Mouse (Mus musculus): Measurements from ENCODE around the gene Scg2.

GRCm38 (mm10) chr1:79469871-79470270 is 30.0 kb upstream of the Scg2 start:
- no peak for TF ChIP-seq MYOG (IDR thresholded peaks at IDR 0.05; ENCODE audit: control insufficient read depth in 1 of 3, insufficient read depth in 1 of 3, insufficient read length in 2 of 3, low read depth in 2 of 3)
- TF ChIP-seq USF1 (IDR thresholded peaks at IDR 0.05; ENCODE audit: low read depth), result no peak
- TF ChIP-seq POLR2AphosphoS2 (IDR thresholded peaks at IDR 0.05; ENCODE audit: insufficient read length, low read depth), result no peak
- no peak for TF ChIP-seq MYOD1 (IDR thresholded peaks at IDR 0.05; ENCODE audit: control insufficient read depth in 1 of 3, insufficient read length in 2 of 3, low read depth in 2 of 3)
- TF ChIP-seq POLR2A (IDR thresholded peaks at IDR 0.05; ENCODE audit: insufficient read length, low read depth), result no peak
- TF ChIP-seq E2F4 (IDR thresholded peaks at IDR 0.05; ENCODE audit: insufficient read depth), result no peak
- TF ChIP-seq SRF (IDR thresholded peaks at IDR 0.05; ENCODE audit: control insufficient read depth, insufficient read length, low read depth), result no peak
